16 mouse cellular contexts compared by ENCODE assay signal in genomic region chr5:127800907-127801306, GRCm38 (mm10).
A peak's percentile ranks its signal among the peaks of the same experiment; 100 is the strongest.
DNase-seq lines count a peak whose midpoint lies in the region; ATAC-seq and TF ChIP-seq lines count a peak whose summit lies in the region.
"Had no signal": no experiment of that assay in that cellular context is flagged by ENCODE, and none has a peak within 500 bp of the region (broad histone marks: within the 10 kb centered on the region; RNA-seq: fewer than 3 reads in every experiment).

No protein-coding gene starts in this region.

- no peaks in the 10 kb centered on the region for H3K27me3 ChIP-seq in embryonic facial prominence, embryonic 14.5 days (replicated peaks; ENCODE audit: control insufficient read depth, insufficient read depth, low read length)
- H3K27me3 ChIP-seq: liver, embryonic 13.5 days; neural tube, embryonic 15.5 days had no signal

- peak; percentile 51 for TF ChIP-seq CTCF in left cerebral cortex, adult 2 months (IDR thresholded peaks at IDR 0.05)

- DNase-seq in frontal cortex, postnatal 10 days (ENCODE audit: low spot score in 2 of 2): no peak
- DNase-seq in left cerebral cortex, adult 2 months (ENCODE audit: extremely low spot score in 1 of 2, low spot score in 2 of 2): no peak
- DNase-seq in left cerebral cortex, adult 8-10 months (ENCODE audit: low spot score in 2 of 2): no peak
- peak; percentile 17 for DNase-seq in ES-E14 (ENCODE audit: low read depth, low spot score)
- DNase-seq in embryonic facial prominence, embryonic 14.5 days (ENCODE audit: low spot score): peak; percentile 16
- DNase-seq in adrenal gland, postnatal 4 days (ENCODE audit: low spot score in 2 of 2): no peak
- no peak for DNase-seq in adrenal gland, postnatal 14 days
- DNase-seq: B cell, adult 2 months; cerebellum, adult 18-20 months; heart, postnatal 10 days; kidney, adult 11 months; left cerebral cortex, postnatal 4 days; liver, embryonic 13.5 days had no signal

- H3K36me3 ChIP-seq in ES-E14 (ENCODE audit: control insufficient read depth, insufficient read depth, low read length, poor library complexity, severe bottlenecking): no peaks in the 10 kb centered on the region
- H3K36me3 ChIP-seq in embryonic facial prominence, embryonic 14.5 days (ENCODE audit: control insufficient read depth, insufficient read depth, low read length): no peaks in the 10 kb centered on the region
- H3K36me3 ChIP-seq: liver, embryonic 13.5 days; neural tube, embryonic 15.5 days had no signal

- no peak overlapping the region for H3K4me3 ChIP-seq in left cerebral cortex, adult 2 months
- no peak overlapping the region for H3K4me3 ChIP-seq in ES-E14 (ENCODE audit: insufficient read depth in 1 of 2, low read depth in 1 of 2, low read length in 2 of 2, poor library complexity in 1 of 2, severe bottlenecking in 1 of 2)
- H3K4me3 ChIP-seq in embryonic facial prominence, embryonic 14.5 days (ENCODE audit: low read depth, low read length): no peak overlapping the region
- H3K4me3 ChIP-seq: liver, embryonic 13.5 days; neural tube, embryonic 15.5 days had no signal

- no peak overlapping the region for H3K27ac ChIP-seq in left cerebral cortex, adult 2 months
- H3K27ac ChIP-seq in ES-E14 (ENCODE audit: insufficient read depth, low read depth, low read length, poor library complexity, severe bottlenecking): no peak overlapping the region
- H3K27ac ChIP-seq in embryonic facial prominence, embryonic 14.5 days (replicated peaks; ENCODE audit: low read depth, low read length): no peak overlapping the region
- H3K27ac ChIP-seq: liver, embryonic 13.5 days; neural tube, embryonic 15.5 days had no signal

- no peak overlapping the region for H3K9ac ChIP-seq in ES-E14 (ENCODE audit: insufficient read depth, low read depth, low read length, poor library complexity, severe bottlenecking)
- no peak overlapping the region for H3K9ac ChIP-seq in embryonic facial prominence, embryonic 14.5 days (ENCODE audit: low read depth, low read length)
- H3K9ac ChIP-seq: liver, embryonic 13.5 days; neural tube, embryonic 15.5 days had no signal

- no peaks in the 10 kb centered on the region for H3K4me1 ChIP-seq in ES-E14 (ENCODE audit: control insufficient read depth in 2 of 2, insufficient read depth in 2 of 2, low read length in 2 of 2, poor library complexity in 1 of 2)
- no peaks in the 10 kb centered on the region for H3K4me1 ChIP-seq in embryonic facial prominence, embryonic 14.5 days (ENCODE audit: control insufficient read depth, insufficient read depth, low read length)
- H3K4me1 ChIP-seq: liver, embryonic 13.5 days had no signal

- no peaks in the 10 kb centered on the region for H3K9me3 ChIP-seq in ES-E14 (ENCODE audit: control insufficient read depth, insufficient read depth, low read depth, low read length)
- H3K9me3 ChIP-seq in embryonic facial prominence, embryonic 14.5 days (ENCODE audit: control insufficient read depth, low read length): no peaks in the 10 kb centered on the region
- H3K9me3 ChIP-seq: neural tube, embryonic 15.5 days had no signal

- ATAC-seq in frontal cortex, adult (ENCODE audit: low TSS enrichment): 0 out of 2 replicates have a peak, but pooled peaks have one; percentile 44
- no peak for ATAC-seq in embryonic facial prominence, embryonic 14.5 days (ENCODE audit: low read depth)
- ATAC-seq: activated CD4-positive, CD25-positive, alpha-beta regulatory T cell, adult 4 months had no signal

- intact Hi-C loops in left cerebral cortex, adult 2 months (cut with DNase I): loop anchor here (5.0 kb wide), 1 partner anchor 94 kb away; no protein-coding TSS in a partner anchor

- 62% methylated on average over 4 of the region's 4 CpGs for WGBS in embryonic facial prominence, embryonic 14.5 days

- in situ Hi-C loops in ES-E14 (cut with MboI; ENCODE audit: low sequenced_read_pairs in 2 of 2, unreplicated experiment in 2 of 2): no loop called here

- no peak overlapping the region for H3K4me2 ChIP-seq in embryonic facial prominence, embryonic 14.5 days (ENCODE audit: low read depth, low read length)
- H3K4me2 ChIP-seq: liver, embryonic 13.5 days; neural tube, embryonic 15.5 days had no signal

TF ChIP-seq in ES-E14, 5 proteins besides CTCF, POLR2A, EP300 and RAD21:
- TF ChIP-seq MAFK (IDR thresholded peaks at IDR 0.05; ENCODE audit: insufficient read depth, low read depth, low read length) (no peak), ZNF384 (IDR thresholded peaks at IDR 0.05; ENCODE audit: low read depth, low read length) (no peak), ZC3H11A (IDR thresholded peaks at IDR 0.05; ENCODE audit: borderline replicate concordance, low read depth, low read length) (no peak)

Comparison
In these comparisons a context has a peak if more than half of its experiments do, and no peak if none do; other contexts are left out.
1. DNase-seq: peak in ES-E14 (single experiment) and embryonic facial prominence, embryonic 14.5 days (single experiment); none in frontal cortex, postnatal 10 days (0 of 2), left cerebral cortex, adult 2 months (0 of 2), left cerebral cortex, adult 8-10 months (0 of 2), adrenal gland, postnatal 4 days (0 of 2) and adrenal gland, postnatal 14 days (single experiment).